Mouse (Mus musculus) hindbrain, embryonic 15.5 days (tissue): ENCODE data around the gene H13. TPM values are rescaled to one million over a fixed set of nuclear protein-coding genes. Genes with fewer than 3 reads are reported as not detected.

Experiments used
- ATAC-seq: fragments of 200-750 bp; cut with Nextera tagmentation; 2 replicates; pipeline ENCODE4 v1.8.0; 2017; ENCODE audit warnings: low read depth, moderate number of reproducible peaks, moderate TSS enrichment; ENCODE audit not compliant: low FRiP score
- H3K27ac ChIP-seq: fragments of 300-500 bp; sonication (generic); replicated peaks from 2 replicates; pipeline ENCODE4 v1.5.1; 2015; ENCODE audit warnings: mild to moderate bottlenecking, inconsistent platforms
- H3K27me3 ChIP-seq: fragments of 300-500 bp; sonication (generic); 2 replicates; pipeline ENCODE4 v1.6.1; 2015; ENCODE audit warnings: control low read depth, inconsistent platforms
- H3K36me3 ChIP-seq: fragments of 300-500 bp; sonication (generic); 2 replicates; pipeline ENCODE4 v1.6.1; 2015; ENCODE audit warnings: control low read depth, inconsistent platforms
- H3K4me1 ChIP-seq: fragments of 300-500 bp; sonication (generic); replicated peaks from 2 replicates; pipeline ENCODE4 v1.6.1; 2015; ENCODE audit warnings: control low read depth, inconsistent platforms
- H3K4me2 ChIP-seq: fragments of 300-500 bp; sonication (generic); 2 replicates; pipeline ENCODE4 v1.6.1; 2015; ENCODE audit warnings: moderate library complexity, mild to moderate bottlenecking, inconsistent platforms
- H3K4me3 ChIP-seq: fragments of 300-500 bp; sonication (generic); 2 replicates; pipeline ENCODE4 v1.5.1; 2015; ENCODE audit warnings: mild to moderate bottlenecking, inconsistent platforms
- H3K9ac ChIP-seq: fragments of 300-500 bp; sonication (generic); 2 replicates; pipeline ENCODE4 v1.6.1; 2015; ENCODE audit warnings: inconsistent platforms
- H3K9me3 ChIP-seq: fragments of 300-500 bp; sonication (generic); 2 replicates; pipeline ENCODE4 v1.6.1; 2016; ENCODE audit warnings: control low read depth, inconsistent platforms
- WGBS: fragments of 180-500 bp; shearing (Covaris S2); methylation state at CpG from one replicate; pipeline ENCODE4 v1.1.7; 2015; 5-methylcytosine and 5-hydroxymethylcytosine counted together
- polyA plus RNA-seq: library from polyadenylated mRNA; unstranded; fragments of >200 nt; fragmentation: Nextera tagmentation; extraction: Ambion mirVana; gene quantifications from 2 replicates; pipeline ENCODE4 v1.2.1, GENCODE M21; 2015

The H13 gene
- polyA plus RNA-seq, 1 experiment from 2014 or later, result 177 TPM

DNA sequence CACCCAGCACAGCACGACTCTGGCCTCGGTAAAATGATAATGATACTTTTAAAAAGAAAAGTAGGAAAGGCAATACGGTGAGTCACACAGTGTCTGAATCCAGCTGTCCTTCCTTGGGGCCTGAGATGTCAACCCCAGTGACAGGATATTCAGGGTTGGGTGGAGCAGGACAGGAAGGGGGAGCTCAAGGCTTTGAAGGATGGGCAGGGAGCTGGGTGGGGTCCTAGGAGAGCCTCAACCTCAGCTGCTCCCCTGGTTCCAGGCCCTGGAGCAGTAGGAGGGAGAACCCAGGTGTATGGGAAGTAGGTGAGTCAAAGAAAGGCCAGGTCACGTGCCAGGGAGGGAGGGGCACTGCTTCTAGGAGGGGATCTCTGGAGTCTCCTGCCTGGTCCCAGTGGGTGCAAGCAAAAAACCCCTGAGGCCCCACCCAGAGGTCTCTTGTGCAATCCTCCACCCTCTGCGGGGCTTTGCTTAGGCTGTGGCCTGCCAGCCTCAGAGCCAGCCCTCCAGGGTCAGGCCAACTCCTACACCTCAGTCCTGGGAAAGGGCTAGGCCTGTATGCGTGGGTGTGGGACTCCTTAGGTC lies 57.6 kb downstream of the H13 start:
- Histone ChIP-seq H3K27me3 (no peaks in the 10 kb centered on the region), H3K9ac (no peak overlapping the region), H3K4me1 (peaks cover 22% of the 10 kb centered on the region), H3K4me2 (no peak overlapping the region), H3K9me3 (no peaks in the 10 kb centered on the region), H3K4me3 (no peak overlapping the region), H3K36me3 (no peaks in the 10 kb centered on the region), H3K27ac (0 out of 2 replicates have a peak overlapping the region, but pooled peaks have one; percentile 3)
- ATAC-seq, result peak; percentile 28; the same call in 1 of the 2 replicates
- 76% methylated on average over 6 of the region's 6 CpGs for WGBS

- no peaks in the 10 kb centered on the region for H3K9me3 ChIP-seq
- no peak overlapping the region for H3K4me2 ChIP-seq
- H3K9ac ChIP-seq, result no peak overlapping the region
- no peaks in the 10 kb centered on the region for H3K27me3 ChIP-seq
- ATAC-seq, result no peak
- H3K4me3 ChIP-seq, result no peak overlapping the region
- H3K36me3 ChIP-seq, result no peaks in the 10 kb centered on the region
- H3K27ac ChIP-seq, result 0 out of 2 replicates have a peak overlapping the region, but pooled peaks have one; percentile 2
- peaks cover 22% of the 10 kb centered on the region for H3K4me1 ChIP-seq
- 80% methylated on average over 14 of the region's 14 CpGs for WGBS
Measured at GRCm38 (mm10) chr2:152727795-152728510, 58.7 kb downstream of the H13 start.

GRCm38 (mm10) chr2:152728594-152728993 lies 59.3 kb downstream of the H13 start:
- H3K27ac ChIP-seq, result no peak overlapping the region
- no peak for ATAC-seq
- no peaks in the 10 kb centered on the region for H3K36me3 ChIP-seq
- WGBS, result 85% methylated on average over 7 of the region's 7 CpGs
- H3K4me1 ChIP-seq, result peaks cover 20% of the 10 kb centered on the region
- H3K4me2 ChIP-seq, result no peak overlapping the region
- no peak overlapping the region for H3K4me3 ChIP-seq
- no peaks in the 10 kb centered on the region for H3K27me3 ChIP-seq
- H3K9ac ChIP-seq, result no peak overlapping the region
- H3K9me3 ChIP-seq, result no peaks in the 10 kb centered on the region

DNA sequence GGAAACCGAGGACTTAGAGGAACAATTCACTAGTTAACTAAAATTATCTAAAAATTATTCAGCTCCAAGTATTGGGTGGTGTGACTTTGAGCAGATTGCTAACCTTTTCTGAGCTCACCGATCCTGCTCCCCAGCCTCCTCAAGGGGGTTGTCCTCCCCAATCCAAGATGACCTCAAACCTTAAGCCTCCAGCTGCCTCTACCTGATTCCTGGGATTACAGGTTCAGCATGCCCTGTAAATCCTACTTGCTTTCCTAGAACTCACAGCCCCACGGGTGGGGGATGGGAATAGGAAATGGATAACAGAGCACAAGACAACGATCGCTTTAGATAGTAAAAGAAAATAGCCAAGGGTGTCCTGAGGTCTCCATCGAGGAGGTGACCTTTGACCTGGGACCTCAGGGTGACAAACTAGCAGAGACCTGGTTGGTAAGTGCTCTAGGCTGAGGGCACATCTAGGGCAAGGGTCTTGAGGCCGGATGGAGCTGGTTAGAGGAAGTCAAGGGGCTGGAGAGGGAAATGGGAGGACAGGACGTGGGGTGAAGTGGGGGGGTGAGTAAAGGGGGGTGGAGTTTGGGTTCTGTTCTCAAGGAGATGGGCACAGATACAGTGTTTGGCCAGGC lies 59.9 kb downstream of the H13 start:
- Histone ChIP-seq H3K4me3 (no peak overlapping the region), H3K27ac (peak overlapping the region; percentile 66; the same call in 1 of the 2 replicates), H3K9ac (no peak overlapping the region), H3K27me3 (no peaks in the 10 kb centered on the region), H3K4me1 (peaks cover 16% of the 10 kb centered on the region), H3K36me3 (no peaks in the 10 kb centered on the region), H3K4me2 (no peak overlapping the region), H3K9me3 (no peaks in the 10 kb centered on the region)
- ATAC-seq, result no peak; the same call in 1 of the 2 replicates
- 65% methylated on average over 8 of the region's 8 CpGs for WGBS

GRCm38 (mm10) chr2:152729636-152730020 lies 60.4 kb downstream of the H13 start:
- peaks cover 18% of the 10 kb centered on the region for H3K4me1 ChIP-seq
- WGBS, result 30% methylated on average over 7 of the region's 7 CpGs
- H3K9ac ChIP-seq, result no peak overlapping the region
- no peak overlapping the region for H3K4me2 ChIP-seq
- ATAC-seq, result peak; percentile 24; the same call in 1 of the 2 replicates
- peak overlapping the region; percentile 66 for H3K27ac ChIP-seq
- no peaks in the 10 kb centered on the region for H3K27me3 ChIP-seq
- no peaks in the 10 kb centered on the region for H3K36me3 ChIP-seq
- no peak overlapping the region for H3K4me3 ChIP-seq
- H3K9me3 ChIP-seq, result no peaks in the 10 kb centered on the region

- no peak overlapping the region for H3K27ac ChIP-seq
- ATAC-seq, result no peak
- H3K36me3 ChIP-seq, result no peaks in the 10 kb centered on the region
- no peak overlapping the region for H3K4me2 ChIP-seq
- no peak overlapping the region for H3K9ac ChIP-seq
- H3K9me3 ChIP-seq, result no peaks in the 10 kb centered on the region
- WGBS, result 84% methylated on average over 2 of the region's 2 CpGs
- H3K4me1 ChIP-seq, result peaks cover 51% of the 10 kb centered on the region
- H3K4me3 ChIP-seq, result no peak overlapping the region
- H3K27me3 ChIP-seq, result no peaks in the 10 kb centered on the region
Measured at GRCm38 (mm10) chr2:152733201-152733600, 63.9 kb downstream of the H13 start.

GRCm38 (mm10) chr2:152734501-152734900 lies 65.2 kb downstream of the H13 start:
- peak overlapping the region; percentile 47 for H3K4me3 ChIP-seq
- peak overlapping the region; percentile 75 for H3K4me2 ChIP-seq
- ATAC-seq, result no peak
- peak overlapping the region; percentile 70 for H3K27ac ChIP-seq
- H3K36me3 ChIP-seq, result no peaks in the 10 kb centered on the region
- 10% methylated on average over 10 of the region's 10 CpGs for WGBS
- 0 out of 2 replicates have a peak overlapping the region, but pooled peaks have one; percentile 3 for H3K9ac ChIP-seq
- no peaks in the 10 kb centered on the region for H3K9me3 ChIP-seq
- H3K4me1 ChIP-seq, result peaks cover 56% of the 10 kb centered on the region
- H3K27me3 ChIP-seq, result no peaks in the 10 kb centered on the region

DNA sequence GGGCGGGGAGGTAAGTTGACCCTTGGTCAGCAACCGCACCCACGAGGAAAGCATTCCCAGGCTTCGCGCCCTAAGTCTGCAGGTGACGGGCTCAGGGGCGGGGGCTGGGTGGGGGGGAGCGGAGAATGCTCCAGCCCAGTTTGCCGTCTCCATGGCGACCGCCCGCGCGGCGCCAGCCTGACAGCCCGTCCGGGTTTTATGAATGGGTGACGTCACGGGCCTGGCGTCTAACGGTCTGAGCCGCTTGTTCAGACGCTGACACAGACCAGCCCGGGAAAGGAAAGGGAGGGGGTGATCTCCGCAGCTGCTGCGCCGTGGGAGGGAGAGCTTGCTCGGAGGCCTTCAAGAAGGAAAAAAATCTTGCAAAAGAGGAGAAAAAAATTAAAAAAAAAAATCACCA lies 65.7 kb downstream of the H13 start:
- 0% methylated on average over 28 of the region's 28 CpGs for whole genome bisulfite sequencing
- H3K4me1 ChIP-seq, result peaks cover 55% of the 10 kb centered on the region
- H3K27me3 ChIP-seq, result no peaks in the 10 kb centered on the region
- peak overlapping the region; percentile 47 for H3K4me3 ChIP-seq
- peak overlapping the region; percentile 75 for H3K4me2 ChIP-seq
- no peaks in the 10 kb centered on the region for H3K36me3 ChIP-seq
- ATAC-seq, result peak; percentile 91
- no peaks in the 10 kb centered on the region for H3K9me3 ChIP-seq
- H3K27ac ChIP-seq, result peak overlapping the region; percentile 72
- peak overlapping the region; percentile 3; the same call in 1 of the 2 replicates for H3K9ac ChIP-seq

GRCm38 (mm10) chr2:152736090-152736601 lies 66.9 kb downstream of the H13 start, which contains the start of gene Id1:
Gene Id1 (plus strand): TSS chr2:152736251.
- Histone ChIP-seq H3K27ac (peak within 1 kb of the TSS; percentile 72), H3K27me3 (no peaks in the 10 kb centered on the region), H3K4me3 (peak within 1 kb of the TSS; percentile 47), H3K9me3 (no peaks in the 10 kb centered on the region), H3K9ac (peak within 1 kb of the TSS; percentile 60), H3K4me2 (peak within 1 kb of the TSS; percentile 75), H3K4me1 (peaks cover 53% of the 10 kb centered on the region), H3K36me3 (no peaks in the 10 kb centered on the region)
- peak; percentile 78 for ATAC-seq
- WGBS, result under 1% methylated on average over 28 of the region's 28 CpGs

DNA sequence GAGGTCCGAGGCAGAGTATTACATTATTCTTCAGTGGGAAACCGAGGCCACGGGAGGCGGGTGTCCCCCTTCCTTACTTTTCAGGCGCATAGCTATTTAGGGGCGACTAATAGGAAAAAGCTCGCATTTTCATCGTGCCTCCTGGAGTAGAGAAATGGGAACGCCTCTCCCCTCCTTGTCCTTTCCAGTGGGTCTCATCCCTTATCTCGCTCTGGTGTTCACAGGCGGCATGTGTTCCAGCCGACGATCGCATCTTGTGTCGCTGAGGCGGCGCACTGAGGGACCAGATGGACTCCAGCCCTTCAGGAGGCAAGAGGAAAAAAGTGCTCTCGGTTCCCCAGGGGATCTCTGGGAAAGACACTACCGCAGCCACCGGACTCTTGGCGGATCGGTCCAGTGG lies 67.5 kb downstream of the H13 start:
- H3K9ac ChIP-seq, result peak overlapping the region; percentile 60
- no peak for ATAC-seq
- H3K4me3 ChIP-seq, result peak overlapping the region; percentile 47
- peak overlapping the region; percentile 68 for H3K27ac ChIP-seq
- under 1% methylated on average over 22 of the region's 22 CpGs for WGBS
- H3K9me3 ChIP-seq, result no peaks in the 10 kb centered on the region
- no peaks in the 10 kb centered on the region for H3K27me3 ChIP-seq
- peak overlapping the region; percentile 75 for H3K4me2 ChIP-seq
- no peaks in the 10 kb centered on the region for H3K36me3 ChIP-seq
- H3K4me1 ChIP-seq, result peaks cover 59% of the 10 kb centered on the region

DNA sequence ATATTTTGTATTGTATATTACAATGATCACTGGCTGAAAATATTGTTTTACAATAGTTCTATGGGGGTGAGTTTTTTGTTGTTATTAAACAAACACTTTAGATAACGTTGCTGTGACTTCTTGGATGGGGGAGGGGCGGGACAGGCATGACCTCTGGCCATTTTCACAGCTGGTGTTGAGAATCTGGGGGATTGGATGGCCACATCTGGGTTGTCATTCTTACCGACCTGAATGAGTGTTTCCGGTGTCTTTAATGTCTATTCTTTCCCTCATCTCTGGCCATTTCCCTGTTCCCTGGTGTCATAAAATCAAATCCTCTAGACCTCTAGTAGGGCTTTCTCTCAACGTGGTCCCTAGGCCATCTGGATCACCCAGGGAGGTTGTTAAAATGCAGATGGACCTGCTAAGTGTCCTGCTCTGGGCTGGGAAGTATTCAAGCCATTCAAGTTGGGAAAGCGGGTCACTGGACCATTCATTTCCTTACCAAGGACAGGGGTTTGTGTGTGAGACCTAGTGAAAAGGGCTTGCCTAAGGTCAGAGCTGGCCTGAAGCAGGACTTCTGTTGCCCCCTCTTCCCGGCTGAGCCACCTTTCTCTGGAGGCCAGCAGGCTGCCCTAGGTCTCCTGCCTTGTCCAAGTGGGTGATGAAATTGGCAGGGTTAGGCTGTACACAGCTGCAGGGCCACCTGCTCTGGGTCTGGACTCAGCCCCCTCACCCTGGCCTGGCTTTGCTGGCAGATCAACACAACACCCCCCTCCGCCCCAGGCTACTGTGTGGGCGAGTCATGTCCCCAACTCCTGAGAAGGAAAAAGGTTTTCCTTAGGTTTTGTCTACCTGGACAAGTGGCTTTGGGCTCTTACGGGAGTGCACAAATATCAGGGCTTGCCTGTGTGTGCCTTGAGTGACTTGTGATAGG lies 68.3 kb downstream of the H13 start:
- ATAC-seq, result no peak
- Histone ChIP-seq H3K9ac (peak overlapping the region; percentile 30), H3K27ac (peak overlapping the region; percentile 68), H3K27me3 (no peaks in the 10 kb centered on the region), H3K4me2 (peak overlapping the region; percentile 75), H3K4me1 (peaks cover 63% of the 10 kb centered on the region), H3K9me3 (no peaks in the 10 kb centered on the region), H3K4me3 (peak overlapping the region; percentile 47), H3K36me3 (no peaks in the 10 kb centered on the region)
- 11% methylated on average over 10 of the region's 10 CpGs for WGBS
